Mouse (Mus musculus): Measurements from ENCODE around the gene Ggps1. TPM values are rescaled to one million over a fixed set of nuclear protein-coding genes. Genes with fewer than 3 reads are reported as not detected.

The Ggps1 gene
- 1.5 and 1.9 TPM in 2 replicates for polyA plus RNA-seq (2012)

DNA sequence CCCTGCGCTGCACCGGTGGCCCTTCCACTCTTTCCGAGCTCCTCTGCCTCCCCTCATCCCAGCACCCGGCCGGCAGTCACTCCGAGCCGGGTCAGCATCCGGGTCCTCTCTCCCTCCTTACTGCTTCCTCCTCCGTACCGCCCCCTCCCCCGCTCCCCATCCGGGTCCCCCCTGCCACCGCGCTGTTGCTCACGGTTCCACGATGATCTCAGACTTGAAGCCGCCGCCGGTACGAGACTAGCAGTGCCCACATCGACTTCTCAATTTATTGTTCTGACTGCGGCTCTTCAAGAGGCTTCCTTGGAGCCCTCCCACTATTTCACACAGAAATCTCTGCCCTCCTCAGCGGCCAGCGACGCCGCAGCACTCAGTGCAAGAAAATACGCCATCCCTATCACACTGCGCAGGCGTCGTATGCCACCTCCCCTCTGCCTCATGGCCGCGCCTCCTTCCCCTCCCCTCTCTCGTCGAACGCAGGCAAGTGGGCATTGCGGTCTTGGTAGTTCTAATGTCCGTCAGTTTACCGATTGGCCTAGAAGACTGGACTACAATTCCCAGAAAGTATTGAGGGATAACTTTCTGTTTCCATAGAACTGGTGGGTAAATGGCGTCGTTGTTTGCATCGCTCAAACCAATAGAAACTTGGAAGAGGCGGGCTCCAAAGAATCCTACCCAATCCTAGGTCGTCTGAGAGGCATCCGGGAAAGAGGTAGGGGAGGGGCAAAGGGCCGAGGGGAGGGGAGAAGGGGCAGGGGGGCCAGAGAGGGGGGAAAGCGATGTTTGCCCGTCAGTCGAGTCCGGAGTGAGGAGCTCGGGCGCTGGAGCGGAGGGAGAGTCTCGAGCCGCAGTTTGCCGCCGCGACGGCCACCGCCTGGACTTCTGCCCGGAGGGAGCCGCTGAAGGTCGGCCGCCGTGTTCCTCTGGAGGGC, at the start of gene Ggps1, which contains the start of gene Arid4b:
Gene Ggps1 (minus strand): TSS at position 476 of the 929 bp plus-strand sequence.
Gene Arid4b (plus strand): TSS at position 220 of the 929 bp plus-strand sequence.

DNA sequence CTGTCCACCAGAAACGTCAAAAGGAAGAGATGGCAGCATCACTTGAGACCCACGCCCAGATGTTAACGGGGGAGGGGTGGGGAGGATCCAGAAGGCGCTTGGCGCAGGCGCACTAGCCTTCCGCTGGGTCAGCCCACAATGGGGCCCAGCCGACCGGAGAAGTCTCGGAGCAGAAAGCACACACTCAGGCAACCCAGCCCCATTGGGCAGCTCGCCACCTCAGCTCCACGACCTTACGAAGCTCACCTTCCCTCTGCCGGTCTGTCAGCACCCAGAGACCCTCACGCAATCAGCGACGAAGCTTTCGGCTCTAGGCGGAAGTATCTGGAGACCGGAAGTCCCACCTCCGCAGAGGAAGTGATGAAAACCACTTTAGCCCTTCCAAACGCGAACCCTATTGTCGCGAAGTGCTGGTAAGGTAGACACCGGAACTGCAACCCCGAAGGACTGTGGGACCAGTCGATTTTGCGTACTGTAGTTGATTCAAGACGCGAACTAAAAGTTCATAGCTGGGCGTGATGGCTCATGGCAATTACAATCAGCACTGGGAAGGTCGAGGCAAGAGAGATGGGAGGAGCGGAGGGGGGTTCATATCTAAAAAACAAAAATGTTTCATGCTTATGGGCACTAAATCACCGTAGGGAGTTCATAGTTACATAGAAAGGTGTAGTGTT, 23.9 kb downstream of the Ggps1 start, which contains the start of gene Tbce:
Gene Tbce (minus strand): TSS at position 347 of the 674 bp plus-strand sequence.

Other genes starting within 250 kb of the Ggps1 start
- gene B3galnt2, start 109.0 kb downstream of the Ggps1 start, polyA plus RNA-seq (2012): 62.9 and 63.7 TPM in 2 replicates
- 2.5 and 3.1 TPM in 2 replicates for gene Tbce, start 23.9 kb downstream of the Ggps1 start, polyA plus RNA-seq (2012)
- 6.5 and 9.2 TPM in 2 replicates for gene Arid4b, start 256 bp downstream of the Ggps1 start, polyA plus RNA-seq (2012)

Measured in megakaryocyte-erythroid progenitor cell, adult 5 weeks (primary cell).